ENCODE assay signal across 19 mouse cellular contexts in genomic region chr13:53845786-53846185, GRCm38 (mm10).
"Had no signal": no experiment of that assay in that cellular context is flagged by ENCODE, and none has a peak within 500 bp of the region (broad histone marks: within the 10 kb centered on the region; RNA-seq: fewer than 3 reads in every experiment).

No protein-coding gene starts in this region.

- H3K4me1 ChIP-seq: limb, embryonic 12.5 days; limb, embryonic 15.5 days; midbrain, embryonic 13.5 days; neural tube, embryonic 12.5 days; neural tube, embryonic 15.5 days had no signal

- H3K36me3 ChIP-seq: limb, embryonic 12.5 days; limb, embryonic 15.5 days; midbrain, embryonic 13.5 days; neural tube, embryonic 12.5 days; neural tube, embryonic 15.5 days had no signal

- H3K4me3 ChIP-seq: limb, embryonic 12.5 days; limb, embryonic 15.5 days; midbrain, embryonic 13.5 days; neural tube, embryonic 12.5 days; neural tube, embryonic 15.5 days had no signal

- ATAC-seq: intestine, embryonic 16.5 days; liver, postnatal 0 days; lung, postnatal 0 days; midbrain, embryonic 13.5 days had no signal

- H3K4me2 ChIP-seq: limb, embryonic 12.5 days; limb, embryonic 15.5 days; liver, embryonic 11.5 days; lung, embryonic 14.5 days; midbrain, embryonic 13.5 days; neural tube, embryonic 12.5 days; neural tube, embryonic 15.5 days had no signal

- H3K27me3 ChIP-seq: limb, embryonic 15.5 days; midbrain, embryonic 13.5 days; neural tube, embryonic 12.5 days; neural tube, embryonic 15.5 days had no signal

- H3K27ac ChIP-seq: limb, embryonic 12.5 days; limb, embryonic 15.5 days; liver, embryonic 14.5 days; macrophage; midbrain, embryonic 13.5 days; neural tube, embryonic 12.5 days; neural tube, embryonic 15.5 days had no signal

- DNase-seq: kidney, adult 18-20 months; kidney, adult 9 months; kidney, postnatal 14 days; kidney, postnatal 4 days; liver, postnatal 0 days; lung, embryonic 14.5 days; thymus, adult 2 months; thymus, postnatal 14 days; thymus, postnatal 4 days had no signal

- H3K9ac ChIP-seq: limb, embryonic 12.5 days; limb, embryonic 15.5 days; liver, embryonic 14.5 days; liver, postnatal 0 days; lung, embryonic 14.5 days; midbrain, embryonic 13.5 days; neural tube, embryonic 12.5 days; neural tube, embryonic 15.5 days had no signal

- H3K9me3 ChIP-seq: limb, embryonic 12.5 days; limb, embryonic 15.5 days; midbrain, embryonic 13.5 days; neural tube, embryonic 12.5 days; neural tube, embryonic 15.5 days had no signal
